Mouse (Mus musculus) megakaryocyte, embryonic 14.5 days (primary cell): ENCODE measurements around the gene Prokr1. TPM values are rescaled to one million over a fixed set of nuclear protein-coding genes. Genes with fewer than 3 reads are reported as not detected.
"Not testable (repeated sequence)": the region's sequence is repeated elsewhere in the genome, so short reads cannot be mapped to it uniquely, and the experiment has no call there.

Source experiments
- H3K27me3 ChIP-seq: replicated peaks from 2 replicates; pipeline ENCODE3; 2012; ENCODE audit warnings: inconsistent platforms
- H3K36me3 ChIP-seq: replicated peaks from 2 replicates; pipeline ENCODE3; 2012; ENCODE audit warnings: low read length, inconsistent platforms, mixed read lengths
- H3K4me1 ChIP-seq: 2 replicates; pipeline ENCODE4 v1.6.1; 2012; ENCODE audit warnings: inconsistent platforms
- H3K4me3 ChIP-seq: replicated peaks from 2 replicates; pipeline ENCODE3; 2012; ENCODE audit warnings: moderate library complexity, mild to moderate bottlenecking, inconsistent platforms
- H3K9me3 ChIP-seq: 2 replicates; pipeline ENCODE4 v1.6.1; 2012; ENCODE audit warnings: inconsistent platforms
- FLI1 ChIP-seq: IDR thresholded peaks from 2 replicates; pipeline ENCODE4 v1.6.1; 2012; ENCODE audit warnings: low read length, inconsistent platforms, mixed read lengths
- GATA1 ChIP-seq: IDR thresholded peaks from 3 replicates; pipeline ENCODE4 v1.6.1; 2012; ENCODE audit warnings: mixed read lengths, low read length, inconsistent platforms, borderline replicate concordance
- polyA plus RNA-seq: library from polyadenylated mRNA; stranded (reverse); fragments of >175 nt; gene quantifications from 2 replicates; pipeline ENCODE4 v1.2.3, GENCODE M21; 2012; ENCODE audit warnings: low replicate concordance; ENCODE audit not compliant: insufficient read depth

Gene Prokr1
- polyA plus RNA-seq, 1 experiment = 1.1 TPM

DNA sequence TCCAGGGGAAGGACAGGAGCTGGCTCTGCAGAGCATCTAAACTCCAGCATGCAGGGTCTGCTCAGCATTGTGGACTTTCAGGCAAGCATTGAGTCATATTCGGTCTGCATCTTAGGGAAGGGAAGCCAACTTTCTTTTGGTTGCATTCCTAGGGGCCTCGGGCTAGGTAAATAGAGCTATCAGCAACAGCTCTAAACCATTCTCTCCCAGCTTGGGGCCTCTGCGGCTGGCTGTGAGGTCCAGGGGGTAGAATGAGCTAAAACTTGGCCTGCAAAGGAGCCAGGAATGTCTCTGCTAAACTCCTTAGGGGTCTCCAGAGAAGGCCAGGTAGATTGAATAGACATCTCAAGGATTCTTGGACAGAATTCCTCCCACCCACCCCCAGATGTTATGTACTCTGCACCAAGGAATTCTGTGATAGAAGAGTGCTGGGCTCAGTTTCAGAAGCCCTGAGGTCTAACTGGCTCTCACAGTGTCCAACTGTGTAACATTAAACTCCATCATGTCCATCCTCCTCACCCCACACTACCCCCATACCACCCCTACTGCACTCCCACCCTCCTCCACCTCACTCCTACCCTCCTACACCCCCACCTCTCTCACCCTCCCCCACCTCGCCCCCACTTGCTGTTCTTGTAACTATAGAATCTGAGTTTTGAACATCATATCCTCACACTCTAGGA lies 13.8 kb downstream of the Prokr1 start:
- H3K36me3 ChIP-seq = peaks cover 21% of the 10 kb centered on the region
- TF ChIP-seq GATA1 (no peak), FLI1 (no peak)
- H3K9me3 ChIP-seq = peaks cover 28% of the 10 kb centered on the region

DNA sequence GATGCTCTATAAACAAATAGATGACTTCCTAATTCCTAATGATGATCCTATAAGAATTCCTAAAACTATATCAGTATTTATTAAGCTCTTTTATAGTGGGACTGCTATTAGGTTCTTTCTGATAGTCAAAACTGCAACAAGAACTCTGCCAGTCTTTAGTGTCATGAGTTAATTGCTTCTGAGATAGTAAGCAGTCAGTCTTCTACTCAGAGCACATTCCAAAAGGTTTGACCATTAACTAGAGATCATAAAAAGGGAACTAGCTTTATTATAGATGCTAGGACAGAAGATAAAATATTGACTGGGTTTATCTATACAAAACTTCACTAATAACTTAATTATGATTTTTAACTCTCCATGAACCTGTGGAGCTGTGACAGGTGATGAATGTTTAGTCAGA lies 18.7 kb downstream of the Prokr1 start:
- peaks cover 19% of the 10 kb centered on the region for H3K4me1 ChIP-seq
- H3K27me3 ChIP-seq = peaks cover 13% of the 10 kb centered on the region
- H3K9me3 ChIP-seq = peaks cover 13% of the 10 kb centered on the region
- not testable (repeated sequence) for H3K36me3 ChIP-seq, H3K4me3 ChIP-seq

More for the DNA sequence above, 13.8 kb downstream of the Prokr1 start:
- Histone ChIP-seq H3K27me3 (peaks cover 29% of the 10 kb centered on the region), H3K4me1 (peaks cover 21% of the 10 kb centered on the region), H3K4me3 (no peak overlapping the region)

DNA sequence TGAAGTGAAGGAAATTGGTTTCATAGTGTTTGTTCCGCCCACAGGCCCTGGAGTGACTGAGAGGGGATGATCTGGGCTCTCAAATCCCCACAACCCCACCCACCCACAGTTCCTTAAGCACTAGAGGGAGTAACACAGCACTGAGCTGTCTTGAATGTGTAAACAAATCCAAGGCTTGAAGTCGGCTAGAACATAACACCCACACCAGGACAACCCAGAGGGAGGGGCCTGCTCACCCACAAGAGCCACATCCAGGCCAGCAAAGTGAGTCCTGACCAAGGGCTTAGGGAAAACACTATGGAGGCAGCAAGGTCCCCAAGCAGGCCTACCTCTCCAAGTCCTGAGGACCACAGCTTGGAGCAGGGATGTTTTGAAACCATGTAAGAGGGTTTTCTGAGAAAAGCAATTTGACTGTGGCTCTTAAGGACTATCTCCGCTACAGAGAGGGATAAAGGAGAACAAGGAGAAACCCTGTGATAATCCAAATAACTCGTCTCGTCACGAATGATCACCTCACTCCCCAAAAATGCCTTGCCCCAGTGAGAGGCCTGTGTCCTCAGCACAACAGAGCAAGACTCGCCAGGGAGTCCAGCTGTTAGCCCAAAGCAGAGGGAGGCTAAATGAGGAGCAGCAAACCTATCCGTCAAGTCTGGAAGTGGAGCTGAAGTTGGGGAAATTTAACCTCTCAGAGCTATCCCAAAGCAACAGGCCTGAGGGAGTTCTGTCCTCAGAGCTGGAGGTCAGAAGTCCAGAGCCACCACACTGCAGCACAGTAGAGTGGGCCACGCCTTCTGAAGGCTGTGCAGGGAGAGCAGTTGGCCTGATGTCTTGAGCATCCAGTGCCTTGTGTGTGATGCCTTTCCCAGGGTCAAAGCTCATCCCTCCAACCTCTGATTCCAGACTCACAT lies 22.6 kb downstream of the Prokr1 start:
- Histone ChIP-seq H3K36me3 (no peaks in the 10 kb centered on the region), H3K27me3 (peaks cover 20% of the 10 kb centered on the region), H3K9me3 (peaks cover 4% of the 10 kb centered on the region), H3K4me3 (no peak overlapping the region), H3K4me1 (peaks cover 19% of the 10 kb centered on the region)
- TF ChIP-seq FLI1 (no peak), GATA1 (no peak)

DNA sequence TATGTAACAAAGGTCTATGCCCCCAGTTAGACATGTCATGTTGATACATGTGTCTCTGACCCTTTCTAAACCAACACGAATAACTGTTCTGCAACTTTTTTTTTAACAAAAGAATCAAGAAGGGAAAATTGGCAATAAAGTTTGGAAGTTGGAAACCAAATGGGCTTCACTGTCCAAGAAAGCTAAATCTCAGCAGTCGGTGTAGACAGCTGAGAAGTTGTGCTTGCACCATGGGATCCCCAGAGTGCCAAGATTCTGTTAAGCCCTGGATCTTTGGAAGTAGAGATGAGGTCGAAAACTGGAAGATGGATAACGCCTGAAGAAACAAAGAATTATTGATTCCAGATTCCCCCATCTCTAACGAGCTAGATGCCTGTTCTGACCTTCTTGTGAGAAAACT lies 25.4 kb downstream of the Prokr1 start:
- Histone ChIP-seq H3K9me3 (peaks cover 4% of the 10 kb centered on the region), H3K4me1 (peaks cover 17% of the 10 kb centered on the region), H3K36me3 (no peaks in the 10 kb centered on the region)

DNA sequence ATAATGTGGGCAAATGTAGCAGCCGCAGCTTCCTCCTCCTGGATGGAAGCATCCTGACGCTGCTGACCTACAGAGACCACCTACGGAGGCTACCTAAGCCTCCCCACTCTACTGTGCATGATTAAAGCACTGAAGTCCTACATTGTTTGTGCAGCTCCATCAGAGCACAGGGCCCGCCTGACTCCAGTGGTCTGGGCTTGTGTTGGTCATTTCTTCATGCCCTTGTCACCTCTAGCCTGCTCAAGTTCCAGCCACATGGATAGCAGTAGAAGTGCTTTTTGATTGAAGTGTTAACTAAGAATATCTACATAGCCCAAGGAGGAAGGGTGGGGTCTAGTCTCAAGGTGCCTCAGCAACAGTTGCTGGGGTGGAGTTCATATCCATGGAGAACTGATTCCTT lies 26.2 kb downstream of the Prokr1 start:
- peaks cover 12% of the 10 kb centered on the region for H3K4me1 ChIP-seq
- H3K27me3 ChIP-seq = peaks cover 28% of the 10 kb centered on the region
- H3K9me3 ChIP-seq = peaks cover 4% of the 10 kb centered on the region
- no peaks in the 10 kb centered on the region for H3K36me3 ChIP-seq
- TF ChIP-seq GATA1 (no peak), FLI1 (no peak)
- H3K4me3 ChIP-seq = no peak overlapping the region

More for the DNA sequence above, 25.4 kb downstream of the Prokr1 start:
- Histone ChIP-seq H3K4me3 (no peak overlapping the region), H3K27me3 (peaks cover 28% of the 10 kb centered on the region)
- TF ChIP-seq FLI1 (no peak), GATA1 (no peak)

GRCm38 (mm10) chr6:87553724-87554123 lies 36.8 kb downstream of the Prokr1 start:
- TF ChIP-seq FLI1 (no peak), GATA1 (no peak)
- H3K36me3 ChIP-seq = no peaks in the 10 kb centered on the region
- H3K9me3 ChIP-seq = no peaks in the 10 kb centered on the region
- H3K4me1 ChIP-seq = peaks cover 18% of the 10 kb centered on the region
- no peak overlapping the region for H3K4me3 ChIP-seq
- H3K27me3 ChIP-seq = peaks cover 18% of the 10 kb centered on the region

GRCm38 (mm10) chr6:87552054-87552807 lies 38.3 kb downstream of the Prokr1 start:
- TF ChIP-seq GATA1 (no peak), FLI1 (no peak)
- Histone ChIP-seq H3K4me1 (peaks cover 26% of the 10 kb centered on the region), H3K27me3 (peaks cover 13% of the 10 kb centered on the region), H3K9me3 (no peaks in the 10 kb centered on the region), H3K4me3 (peak overlapping the region; percentile 69), H3K36me3 (no peaks in the 10 kb centered on the region)

DNA sequence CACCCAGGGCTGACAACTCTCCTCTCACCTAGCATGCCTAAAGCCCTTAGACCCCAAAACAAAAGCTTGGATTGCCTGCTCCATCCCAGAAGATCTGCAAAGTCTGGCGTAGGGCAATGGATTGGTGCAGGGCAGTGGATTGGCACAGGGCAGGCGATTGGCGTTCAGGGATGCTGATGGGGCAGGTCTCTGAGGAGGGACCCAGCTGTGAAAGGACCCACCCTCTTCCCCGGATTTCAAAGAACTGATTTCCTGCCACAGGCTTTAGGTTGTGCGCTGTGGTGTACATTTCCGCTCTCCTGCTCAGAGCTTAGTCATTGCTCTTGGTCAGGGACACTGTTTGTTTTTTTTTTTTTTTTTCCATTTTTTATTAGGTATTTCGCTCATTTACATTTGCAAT lies 42.7 kb downstream of the Prokr1 start:
- Histone ChIP-seq H3K4me1 (peaks cover 19% of the 10 kb centered on the region), H3K4me3 (no peak overlapping the region), H3K9me3 (peaks cover 36% of the 10 kb centered on the region), H3K36me3 (peaks cover 3% of the 10 kb centered on the region), H3K27me3 (peaks cover 38% of the 10 kb centered on the region)
- TF ChIP-seq FLI1 = no peak
- no peak for TF ChIP-seq GATA1

DNA sequence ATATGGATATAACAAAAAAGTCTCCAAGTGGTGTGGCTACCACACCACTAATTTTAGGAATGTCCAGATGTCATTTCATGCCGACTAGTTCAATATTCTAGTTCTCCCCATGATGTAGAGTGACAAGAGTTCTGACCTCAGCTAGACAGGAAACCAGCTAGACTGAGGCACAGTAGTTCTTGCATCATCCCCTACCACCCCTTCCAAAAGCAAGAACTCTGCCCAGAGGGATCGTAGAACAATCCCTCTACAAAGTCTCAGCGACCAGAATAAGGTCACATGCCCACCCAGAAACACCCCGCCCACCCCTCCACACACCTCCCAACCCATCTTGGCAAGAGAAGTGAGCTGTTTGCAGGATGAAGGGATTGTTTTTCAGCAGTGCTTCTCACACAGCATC lies 43.1 kb downstream of the Prokr1 start:
- Histone ChIP-seq H3K4me3 (no peak overlapping the region), H3K4me1 (peaks cover 16% of the 10 kb centered on the region), H3K9me3 (peaks cover 36% of the 10 kb centered on the region), H3K36me3 (peaks cover 3% of the 10 kb centered on the region), H3K27me3 (peaks cover 41% of the 10 kb centered on the region)
- no peak for TF ChIP-seq FLI1
